Mouse (Mus musculus): ENCODE results near the gene Krtcap2.

Krtcap2 gene

DNA sequence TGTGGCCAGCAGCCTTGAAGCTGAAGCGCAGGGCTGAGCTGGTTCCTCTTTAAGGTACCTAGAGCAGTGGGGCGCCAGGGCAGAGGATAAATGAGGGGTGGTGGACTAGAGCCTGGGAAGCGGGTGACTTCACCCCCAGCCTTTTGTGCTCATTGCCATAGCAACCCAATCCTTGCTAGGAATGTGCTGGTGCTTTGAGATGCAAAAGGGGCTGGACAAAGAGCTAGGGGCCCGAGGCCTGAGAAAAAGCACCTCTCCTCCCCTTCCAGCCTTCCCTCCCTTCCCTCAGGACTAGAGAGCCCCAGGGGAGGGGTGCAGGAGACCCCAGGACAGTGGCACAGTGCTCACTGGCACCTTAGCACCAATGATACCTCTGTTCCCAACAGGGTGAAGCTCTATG is 19.8 kb upstream of the Krtcap2 start:
- DNase-seq (ENCODE audit: low spot score): no peak

- DNase-seq (ENCODE audit: low spot score): no peak
Measured at GRCm38 (mm10) chr3:89226361-89226760, 19.4 kb upstream of the Krtcap2 start.

DNA sequence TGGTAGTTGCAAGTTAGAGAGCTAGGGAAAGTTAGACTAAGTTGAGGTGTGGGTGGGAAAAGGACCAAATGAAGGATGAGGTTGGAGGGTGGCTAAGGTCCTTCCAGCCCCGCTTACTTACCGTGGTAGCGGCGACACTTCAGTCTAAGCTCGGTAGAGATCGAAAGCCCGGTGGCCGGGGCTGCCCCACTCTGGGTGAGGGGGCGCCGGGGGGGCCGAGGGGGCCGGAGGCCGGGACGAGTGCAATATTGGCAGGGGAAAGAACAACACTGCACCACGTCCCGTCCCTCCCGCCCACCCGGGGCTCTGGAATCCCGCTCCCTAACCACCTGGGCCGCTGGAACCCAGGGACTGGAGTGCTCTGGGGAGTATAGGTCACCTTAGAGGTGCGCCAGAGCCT is 18.9 kb upstream of the Krtcap2 start, which contains the start of gene Mtx1:
Gene Mtx1 (minus strand): TSS at position 189 of the 400 bp plus-strand sequence.
- DNase-seq (ENCODE audit: low spot score): no peak

- peak; percentile 56 for DNase-seq (ENCODE audit: low spot score)
Measured at GRCm38 (mm10) chr3:89227307-89228179, 18.2 kb upstream of the Krtcap2 start.

DNA sequence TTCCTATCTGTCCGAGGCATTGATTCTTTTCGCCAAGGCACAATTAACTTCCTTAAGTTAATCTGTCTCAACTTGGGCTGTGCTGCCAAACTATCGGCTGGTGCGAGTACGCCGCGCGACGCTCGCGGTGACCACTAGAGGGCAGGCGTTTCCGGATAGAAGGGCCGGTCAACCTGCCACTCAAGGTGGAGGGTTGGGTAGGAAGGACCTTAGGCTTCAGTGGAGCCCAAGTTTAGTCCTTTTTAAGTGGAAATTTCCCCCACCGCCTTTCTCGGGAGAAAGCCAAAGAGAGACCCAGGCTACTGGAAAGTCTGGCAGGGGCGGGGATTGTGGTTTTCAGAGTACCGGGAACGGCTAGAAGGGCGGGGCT is 17.6 kb upstream of the Krtcap2 start:
- peak; percentile 88 for DNase-seq (ENCODE audit: low spot score)

DNA sequence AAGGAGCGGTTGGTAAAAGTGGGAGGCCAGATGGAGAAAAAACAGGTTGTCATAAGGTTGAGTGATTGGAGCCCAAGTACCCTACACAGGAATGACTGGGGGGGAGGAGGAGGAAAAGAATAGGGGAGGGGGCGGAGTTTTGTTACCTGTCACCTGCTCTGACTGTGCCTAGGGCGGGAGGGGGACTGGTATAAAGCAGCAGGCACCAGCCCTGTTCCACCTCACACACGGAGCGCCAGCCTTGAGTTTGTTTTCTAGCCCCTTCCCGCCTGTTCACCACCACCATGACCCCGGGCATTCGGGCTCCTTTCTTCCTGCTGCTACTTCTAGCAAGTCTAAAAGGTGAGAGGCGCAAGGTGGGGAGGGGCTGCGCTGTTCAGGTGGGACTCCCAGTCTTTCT is 16.9 kb upstream of the Krtcap2 start, which contains the start of gene Muc1:
Gene Muc1 (plus strand): TSS at position 222 of the 400 bp plus-strand sequence.
- no peak for DNase-seq (ENCODE audit: low spot score)

DNA sequence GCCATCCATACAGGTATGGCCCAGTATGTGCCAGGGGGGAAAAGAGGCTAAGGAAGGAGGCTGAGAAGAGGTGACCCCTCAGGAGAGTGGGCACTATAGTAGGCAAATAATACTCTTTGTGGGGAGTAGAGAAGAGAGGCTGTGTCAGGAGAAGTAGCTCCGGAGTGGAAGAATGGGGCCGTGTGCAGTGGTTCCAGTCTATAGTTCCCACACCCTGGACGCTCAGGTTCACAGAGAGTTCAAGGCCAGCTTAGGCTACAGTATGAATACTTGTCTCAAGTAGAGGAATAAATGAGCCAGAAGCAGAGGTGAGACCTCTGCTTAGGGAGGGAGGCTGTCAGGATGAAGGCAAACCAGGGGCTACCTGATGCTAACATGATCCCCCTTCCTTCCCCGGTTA is 16.5 kb upstream of the Krtcap2 start:
- DNase-seq (ENCODE audit: low spot score): no peak

- DNase-seq (ENCODE audit: low spot score): no peak
Measured at GRCm38 (mm10) chr3:89230561-89230960, 15.2 kb upstream of the Krtcap2 start.

GRCm38 (mm10) chr3:89231345-89231744 is 14.4 kb upstream of the Krtcap2 start:
- no peak for DNase-seq (ENCODE audit: low spot score)

GRCm38 (mm10) chr3:89231772-89232275 is 13.9 kb upstream of the Krtcap2 start:
- no peak for DNase-seq (ENCODE audit: low spot score)

DNA sequence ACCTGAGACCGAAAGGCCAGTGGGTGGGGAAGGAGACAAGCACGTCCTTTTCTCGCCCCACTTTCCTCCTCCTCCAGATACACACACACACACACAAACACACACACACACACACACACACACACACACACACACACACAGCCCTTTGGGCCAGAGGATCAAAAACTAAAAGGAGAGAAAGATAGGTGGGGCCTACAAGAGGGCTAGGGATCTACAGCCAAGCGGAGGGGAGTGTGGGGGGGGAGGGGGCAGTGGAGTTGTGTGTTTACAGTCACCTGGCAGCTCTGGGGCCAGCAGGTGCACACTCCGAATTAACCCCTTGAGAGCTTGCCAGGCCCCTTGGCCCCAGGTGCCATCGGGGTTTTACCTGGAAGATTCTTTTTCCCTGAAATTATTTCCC is 13.2 kb upstream of the Krtcap2 start:
- DNase-seq (ENCODE audit: low spot score): no peak

GRCm38 (mm10) chr3:89233562-89234110 is 12.1 kb upstream of the Krtcap2 start:
- DNase-seq (ENCODE audit: low spot score): no peak

DNA sequence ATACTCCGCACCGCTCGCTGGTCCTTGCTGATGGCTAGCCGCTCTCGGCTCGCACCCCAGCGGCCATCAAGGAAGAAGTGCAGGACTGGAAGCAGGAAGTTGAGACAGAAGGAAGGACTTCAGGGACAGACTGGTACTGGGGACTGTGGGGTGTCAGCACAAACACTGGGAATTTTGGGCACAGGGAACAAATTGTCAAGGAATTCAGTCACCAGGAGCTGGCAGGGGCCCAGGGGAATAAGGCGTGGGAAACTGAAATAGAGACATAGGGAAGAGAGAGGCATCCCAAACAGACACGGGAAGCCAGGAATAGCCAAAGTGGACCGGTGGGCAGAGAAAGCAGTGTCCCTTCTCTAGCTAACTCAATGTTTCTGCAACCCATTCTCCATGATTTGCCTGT is 9.2 kb upstream of the Krtcap2 start:
- DNase-seq (ENCODE audit: low spot score): no peak

DNA sequence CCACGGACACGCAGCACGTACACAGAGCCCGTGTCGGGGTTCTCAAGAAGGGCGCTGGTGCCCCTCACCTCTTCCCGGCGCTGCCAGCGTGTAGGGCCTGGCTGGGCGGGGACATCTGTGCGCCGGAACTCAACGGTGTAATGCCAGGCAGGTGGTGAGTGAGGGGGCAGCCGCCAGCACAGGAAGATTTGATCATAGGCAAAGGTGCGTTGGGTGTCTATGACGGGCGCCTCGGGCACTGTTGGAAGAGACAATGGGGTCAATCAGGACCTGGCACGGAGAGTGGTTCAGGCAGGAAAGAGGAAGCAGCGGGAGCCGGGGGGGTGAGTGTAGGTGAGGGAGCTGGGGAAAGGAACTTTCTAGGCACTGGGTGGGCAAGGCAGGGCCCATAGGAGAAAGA is 8.1 kb upstream of the Krtcap2 start:
- DNase-seq (ENCODE audit: low spot score): no peak

DNA sequence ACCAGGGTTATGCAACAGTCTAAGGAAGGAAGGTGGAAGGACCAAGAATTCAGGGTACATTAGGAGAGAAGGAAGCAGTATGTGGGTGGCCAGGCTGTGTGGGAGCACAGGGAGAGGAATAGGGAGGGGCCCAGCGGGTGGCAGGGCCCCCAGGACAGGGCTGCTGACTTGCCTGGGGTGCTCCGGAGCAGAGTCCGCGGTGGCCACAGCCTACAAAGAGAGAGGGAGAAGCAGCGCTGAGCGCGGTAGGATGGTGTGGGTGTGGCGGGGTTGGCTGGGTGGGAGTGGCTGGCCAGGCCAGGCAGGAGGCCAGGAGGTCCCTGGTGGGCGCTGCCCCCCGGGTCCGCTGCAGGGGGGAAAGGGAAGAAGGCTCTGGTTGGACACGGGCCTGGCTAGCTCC is 7.3 kb upstream of the Krtcap2 start:
- DNase-seq (ENCODE audit: low spot score): no peak

- DNase-seq (ENCODE audit: low spot score): peak; percentile 56
Measured at GRCm38 (mm10) chr3:89242331-89242895, 3.4 kb upstream of the Krtcap2 start.

DNA sequence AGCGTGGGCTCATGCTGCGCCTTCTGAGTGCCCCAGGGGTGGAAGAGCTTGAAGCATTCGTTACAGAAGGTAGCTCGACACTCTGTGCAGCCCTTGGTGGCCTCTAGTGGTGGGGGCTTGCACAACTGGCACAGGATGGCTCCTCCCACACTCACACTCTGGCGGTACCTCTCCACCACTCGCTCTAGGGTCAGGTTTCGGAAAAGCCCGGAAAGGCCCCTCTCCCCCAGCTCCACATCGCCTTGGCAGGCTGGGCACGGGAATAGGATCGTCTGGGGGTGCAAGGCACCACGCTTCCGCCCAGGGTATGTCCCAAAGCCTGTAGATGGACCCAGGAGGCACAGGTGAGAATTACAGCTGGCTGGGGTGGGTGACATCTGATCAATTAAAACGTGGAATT is 2.2 kb upstream of the Krtcap2 start:
- no peak for DNase-seq (ENCODE audit: low spot score)

GRCm38 (mm10) chr3:89244158-89244981 is 1.4 kb upstream of the Krtcap2 start:
- DNase-seq (ENCODE audit: low spot score): no peak

DNA sequence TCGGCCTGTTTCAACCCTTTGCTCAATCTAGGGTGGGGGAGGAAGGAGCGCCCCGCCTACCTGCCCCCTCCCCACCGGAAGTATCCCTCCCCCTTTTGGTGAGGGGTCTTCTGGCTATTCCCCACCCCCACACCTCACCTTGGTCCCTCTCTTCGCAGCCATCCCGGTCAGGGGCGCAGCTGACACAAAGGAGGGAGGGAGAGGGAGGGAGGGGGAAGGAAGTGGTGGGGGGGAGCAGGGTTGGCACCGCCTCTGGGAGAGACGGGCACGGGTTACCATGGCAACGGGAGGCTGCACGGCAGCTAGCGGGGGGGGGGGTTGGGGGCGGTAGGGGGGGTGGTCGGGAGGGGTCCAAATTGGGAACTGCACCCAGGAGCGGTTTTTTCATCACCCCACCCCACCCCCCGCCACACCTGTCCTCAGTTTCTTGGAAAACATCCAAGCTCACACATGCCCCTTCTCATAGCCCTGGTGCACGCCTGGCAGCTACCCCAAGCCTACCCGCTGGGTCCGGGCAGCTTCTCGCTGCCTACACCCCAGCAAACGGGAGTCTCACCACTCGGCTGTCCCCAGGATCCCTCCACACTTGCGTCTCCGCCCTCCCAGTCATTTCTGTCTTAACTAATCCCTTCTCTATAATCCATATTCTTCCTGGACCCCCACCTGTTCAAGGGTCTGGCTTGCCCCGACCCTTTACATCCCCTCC is 631 bp upstream of the Krtcap2 start:
- DNase-seq (ENCODE audit: low spot score): no peak

DNA sequence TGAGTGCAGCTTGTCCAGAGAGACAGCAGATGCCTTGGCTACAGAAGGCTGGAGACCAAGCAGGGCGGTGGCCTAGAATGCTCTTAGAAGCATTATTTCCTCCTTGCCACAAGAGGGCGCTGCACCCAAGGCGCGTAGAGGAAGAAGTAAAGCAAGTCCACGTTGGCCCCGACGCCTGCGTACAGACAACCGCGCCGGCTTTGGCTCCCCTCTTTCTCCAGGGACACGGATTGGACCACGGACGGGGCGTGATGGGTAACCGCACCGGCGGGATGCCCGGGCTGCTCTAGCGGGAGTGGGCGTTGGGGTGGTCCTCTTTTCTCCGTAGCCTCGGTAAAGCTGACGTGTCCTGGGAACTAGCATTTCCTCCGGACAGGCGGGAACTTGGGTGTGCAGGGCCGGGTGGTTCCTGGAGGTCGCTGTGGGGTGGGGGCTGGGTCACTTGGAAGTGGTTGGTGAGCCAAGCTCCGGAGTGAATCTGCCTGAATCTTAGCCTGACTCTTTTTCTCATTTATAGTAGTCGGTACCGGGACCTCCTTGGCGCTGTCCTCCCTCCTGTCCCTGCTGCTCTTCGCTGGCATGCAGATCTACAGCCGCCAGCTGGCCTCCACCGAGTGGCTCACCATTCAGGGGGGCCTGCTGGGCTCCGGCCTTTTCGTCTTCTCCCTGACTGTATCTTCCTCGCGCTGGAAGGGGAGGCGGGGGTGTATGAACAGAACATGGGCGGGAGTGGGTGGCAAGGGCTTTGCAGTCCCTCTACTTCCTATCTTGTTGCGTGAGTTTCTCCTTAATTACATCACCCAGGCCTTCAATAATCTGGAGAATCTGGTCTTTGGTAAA is 715 bp downstream of the Krtcap2 start, which contains the start of gene Trim46:
Gene Trim46 (minus strand): TSS at position 49 of the 840 bp plus-strand sequence.
- DNase-seq (ENCODE audit: low spot score): peak; percentile 93

Measured in adipocyte (in vitro differentiated cells).